Mouse (Mus musculus): ENCODE data around the gene Tmem229b. TPM values are rescaled to one million over a fixed set of nuclear protein-coding genes. Genes with fewer than 3 reads are reported as not detected.
A peak's percentile ranks its signal among the peaks of the same experiment; 100 is the strongest.
"Not testable (repeated sequence)": the region's sequence is repeated elsewhere in the genome, so short reads cannot be mapped to it uniquely, and the experiment has no call there.

The Tmem229b gene
- polyA plus RNA-seq, 1 experiment from 2014 or later: 6.5 TPM

DNA sequence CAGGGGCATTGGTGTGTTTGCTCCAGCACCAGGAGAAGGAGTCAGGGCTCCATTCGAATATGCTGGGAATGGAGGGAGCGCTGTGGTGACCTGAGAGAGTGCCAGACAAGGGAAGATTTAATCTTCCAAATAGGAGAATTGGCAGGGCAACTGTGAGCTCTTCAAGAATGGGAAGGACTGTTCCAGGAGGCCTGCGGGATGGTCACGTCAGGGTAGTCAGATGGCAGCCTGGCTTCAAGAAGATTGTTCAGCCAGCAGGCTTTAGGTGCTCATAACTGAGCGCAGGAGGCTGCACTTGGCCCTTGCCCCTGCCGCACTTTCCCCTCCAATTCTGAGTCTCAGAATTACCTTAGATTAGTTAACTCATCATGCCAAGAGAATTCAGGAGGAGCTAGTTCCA lies 64.5 kb downstream of the Tmem229b start:
- no peak overlapping the region for H3K4me2 ChIP-seq
- no peak overlapping the region for H3K27ac ChIP-seq
- no peaks in the 10 kb centered on the region for H3K4me1 ChIP-seq
- H3K27me3 ChIP-seq (replicated peaks): no peaks in the 10 kb centered on the region
- ATAC-seq (ENCODE audit: insufficient read depth, low FRiP score, low read depth): no peak
- H3K9ac ChIP-seq: no peak overlapping the region
- 86% methylated on average over 6 of the region's 6 CpGs for WGBS
- no peaks in the 10 kb centered on the region for H3K9me3 ChIP-seq
- no peaks in the 10 kb centered on the region for H3K36me3 ChIP-seq
- H3K4me3 ChIP-seq (replicated peaks): no peak overlapping the region

DNA sequence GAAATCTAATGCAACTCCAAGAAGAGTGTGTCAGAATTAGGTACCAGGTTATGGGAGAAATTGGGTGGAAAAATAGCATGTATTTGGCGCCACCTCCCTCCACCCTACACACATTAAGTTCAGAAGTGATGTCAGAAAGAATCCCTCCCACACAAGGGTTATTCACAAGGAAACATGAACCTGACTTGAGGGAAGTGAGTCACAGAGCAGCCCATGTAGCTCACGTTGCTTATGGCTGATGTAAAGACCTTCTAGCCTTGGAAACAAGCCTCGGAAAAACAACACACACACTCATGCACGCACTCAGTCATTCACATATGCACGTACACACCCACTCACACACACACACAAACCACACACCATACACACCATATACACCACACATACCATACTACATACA lies 67.3 kb downstream of the Tmem229b start:
- 76% methylated on average over 5 of the region's 5 CpGs for WGBS
- no peak overlapping the region for H3K9ac ChIP-seq
- H3K27me3 ChIP-seq (replicated peaks): no peaks in the 10 kb centered on the region
- H3K4me2 ChIP-seq: no peak overlapping the region
- no peak overlapping the region for H3K4me3 ChIP-seq (replicated peaks)
- no peaks in the 10 kb centered on the region for H3K36me3 ChIP-seq
- no peak for ATAC-seq (ENCODE audit: insufficient read depth, low FRiP score, low read depth)
- no peaks in the 10 kb centered on the region for H3K4me1 ChIP-seq
- H3K27ac ChIP-seq: no peak overlapping the region
- H3K9me3 ChIP-seq: no peaks in the 10 kb centered on the region

GRCm38 (mm10) chr12:78939393-78940037 lies 67.9 kb downstream of the Tmem229b start:
- Histone ChIP-seq H3K27ac (no peak overlapping the region), H3K27me3 (replicated peaks) (no peaks in the 10 kb centered on the region), H3K4me2 (no peak overlapping the region), H3K9ac (no peak overlapping the region), H3K9me3 (no peaks in the 10 kb centered on the region), H3K4me3 (replicated peaks) (no peak overlapping the region), H3K36me3 (no peaks in the 10 kb centered on the region), H3K4me1 (no peaks in the 10 kb centered on the region)
- 60% methylated on average over 7 of the region's 7 CpGs for WGBS
- ATAC-seq (ENCODE audit: insufficient read depth, low FRiP score, low read depth): no peak

- Histone ChIP-seq H3K4me1 (no peaks in the 10 kb centered on the region), H3K4me3 (replicated peaks) (no peak overlapping the region), H3K27ac (no peak overlapping the region), H3K9ac (no peak overlapping the region), H3K27me3 (replicated peaks) (no peaks in the 10 kb centered on the region), H3K9me3 (no peaks in the 10 kb centered on the region), H3K4me2 (no peak overlapping the region), H3K36me3 (no peaks in the 10 kb centered on the region)
- no peak for ATAC-seq (ENCODE audit: insufficient read depth, low FRiP score, low read depth)
- 28% methylated on average over 4 of the region's 4 CpGs for WGBS
Measured at GRCm38 (mm10) chr12:78936494-78936893, 70.9 kb downstream of the Tmem229b start.

DNA sequence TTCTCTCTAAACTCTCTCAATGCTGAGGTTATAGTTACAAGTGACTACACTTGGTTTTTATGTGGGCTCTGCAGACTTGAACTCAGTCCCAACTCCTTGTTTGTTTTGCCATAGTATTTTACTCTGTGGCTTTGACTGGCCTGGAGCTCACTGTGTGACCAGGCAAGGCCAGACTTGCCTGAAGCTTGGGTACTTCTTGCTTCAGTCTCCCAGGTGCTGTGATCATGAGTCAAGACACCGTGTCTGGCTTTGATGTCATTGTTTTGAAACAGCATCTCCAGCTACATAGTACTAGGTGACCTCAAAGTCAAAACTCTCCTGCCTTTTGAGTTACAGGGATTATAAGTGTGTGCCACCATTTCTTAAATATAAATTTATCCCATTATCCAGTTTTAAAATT lies 77.5 kb downstream of the Tmem229b start:
- ATAC-seq (ENCODE audit: insufficient read depth, low FRiP score, low read depth): no peak
- Histone ChIP-seq H3K4me1 (no peaks in the 10 kb centered on the region), H3K36me3 (no peaks in the 10 kb centered on the region), H3K4me2 (no peak overlapping the region), H3K27me3 (replicated peaks) (no peaks in the 10 kb centered on the region), H3K27ac (no peak overlapping the region), H3K9ac (no peak overlapping the region), H3K4me3 (replicated peaks) (no peak overlapping the region), H3K9me3 (no peaks in the 10 kb centered on the region)
- 71% methylated on average over 1 of the region's 1 CpGs for WGBS

- H3K36me3 ChIP-seq: no peaks in the 10 kb centered on the region
- H3K4me2 ChIP-seq: no peak overlapping the region
- no peak overlapping the region for H3K9ac ChIP-seq
- no peaks in the 10 kb centered on the region for H3K27me3 ChIP-seq (replicated peaks)
- H3K27ac ChIP-seq: no peak overlapping the region
- WGBS: 78% methylated on average over 5 of the region's 5 CpGs
- H3K4me1 ChIP-seq: no peaks in the 10 kb centered on the region
- H3K4me3 ChIP-seq (replicated peaks): no peak overlapping the region
- no peaks in the 10 kb centered on the region for H3K9me3 ChIP-seq
- no peak for ATAC-seq (ENCODE audit: insufficient read depth, low FRiP score, low read depth)
Measured at GRCm38 (mm10) chr12:78927287-78927686, 80.1 kb downstream of the Tmem229b start.

- no peak overlapping the region for H3K9ac ChIP-seq
- H3K9me3 ChIP-seq: no peaks in the 10 kb centered on the region
Measured at GRCm38 (mm10) chr12:78923539-78924189, 83.8 kb downstream of the Tmem229b start.

DNA sequence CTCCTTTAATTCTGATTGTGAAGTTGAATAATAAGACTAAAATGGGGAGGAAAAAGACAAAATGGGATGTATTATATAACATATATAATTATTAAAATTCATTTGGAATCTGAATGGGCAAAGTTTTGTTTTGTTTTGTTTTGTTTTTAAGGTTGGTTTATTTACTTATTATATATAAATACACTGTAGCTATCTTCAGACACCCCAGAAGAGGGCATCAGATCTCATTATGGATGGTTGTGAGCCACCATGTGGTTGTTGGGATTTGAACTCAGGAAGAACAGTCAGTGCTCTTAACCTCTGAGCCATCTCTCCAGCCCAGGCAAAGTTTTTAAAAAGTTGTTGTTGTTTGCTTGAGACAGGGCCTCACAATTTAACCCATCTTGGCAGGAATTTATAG lies 84.5 kb downstream of the Tmem229b start:
- H3K4me1 ChIP-seq; H3K36me3 ChIP-seq; H3K4me3 ChIP-seq (replicated peaks); H3K4me2 ChIP-seq; H3K9me3 ChIP-seq; H3K9ac ChIP-seq; H3K27me3 ChIP-seq (replicated peaks); H3K27ac ChIP-seq; ATAC-seq (ENCODE audit: insufficient read depth, low FRiP score, low read depth): not testable (repeated sequence)

More at GRCm38 (mm10) chr12:78923539-78924189, 83.8 kb downstream of the Tmem229b start:
- no peaks in the 10 kb centered on the region; the same call in 1 of the 2 replicates for H3K4me1 ChIP-seq
- H3K36me3 ChIP-seq: no peaks in the 10 kb centered on the region
- ATAC-seq (ENCODE audit: insufficient read depth, low FRiP score, low read depth): no peak
- no peak overlapping the region for H3K4me2 ChIP-seq
- no peaks in the 10 kb centered on the region for H3K27me3 ChIP-seq (replicated peaks)
- no peak overlapping the region for H3K4me3 ChIP-seq (replicated peaks)
- WGBS: 82% methylated on average over 7 of the region's 7 CpGs
- H3K27ac ChIP-seq: no peak overlapping the region

DNA sequence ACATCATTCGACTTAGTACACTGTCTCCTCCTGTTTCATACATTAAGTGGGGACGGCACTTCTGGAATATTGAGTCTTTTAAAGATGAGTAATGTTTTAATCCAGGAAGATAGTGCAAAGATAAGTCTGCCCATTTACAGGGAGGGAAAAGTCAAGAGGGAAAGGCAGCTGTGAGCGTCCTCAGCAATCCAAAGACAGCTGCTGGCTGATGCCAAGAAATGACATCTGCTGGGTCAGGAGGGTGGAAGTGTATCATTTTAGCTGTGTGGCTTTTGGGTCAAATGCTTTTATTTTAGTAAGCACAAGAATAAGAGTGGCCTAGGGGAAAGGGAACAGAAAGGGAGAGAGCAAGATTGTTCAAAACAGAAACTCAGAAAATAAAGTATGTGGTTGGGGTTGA lies 85.4 kb downstream of the Tmem229b start:
- no peaks in the 10 kb centered on the region; the same call in 1 of the 2 replicates for H3K4me1 ChIP-seq
- no peaks in the 10 kb centered on the region for H3K27me3 ChIP-seq (replicated peaks)
- no peak for ATAC-seq (ENCODE audit: insufficient read depth, low FRiP score, low read depth)
- no peaks in the 10 kb centered on the region for H3K9me3 ChIP-seq
- no peak overlapping the region for H3K9ac ChIP-seq
- 64% methylated on average over 3 of the region's 3 CpGs for WGBS
- H3K36me3 ChIP-seq: no peaks in the 10 kb centered on the region
- no peak overlapping the region for H3K27ac ChIP-seq
- H3K4me2 ChIP-seq: no peak overlapping the region
- H3K4me3 ChIP-seq (replicated peaks): no peak overlapping the region

- H3K4me2 ChIP-seq: no peak overlapping the region
- no peaks in the 10 kb centered on the region for H3K9me3 ChIP-seq
- ATAC-seq (ENCODE audit: insufficient read depth, low FRiP score, low read depth): no peak
- H3K4me3 ChIP-seq (replicated peaks): no peak overlapping the region
- no peak overlapping the region for H3K9ac ChIP-seq
- WGBS: 46% methylated on average over 4 of the region's 4 CpGs
- no peaks in the 10 kb centered on the region for H3K27me3 ChIP-seq (replicated peaks)
- no peak overlapping the region for H3K27ac ChIP-seq
- H3K4me1 ChIP-seq: no peaks in the 10 kb centered on the region; the same call in 1 of the 2 replicates
- no peaks in the 10 kb centered on the region for H3K36me3 ChIP-seq
Measured at GRCm38 (mm10) chr12:78921421-78921820, 86.0 kb downstream of the Tmem229b start.

- Histone ChIP-seq H3K4me3 (replicated peaks) (no peak overlapping the region), H3K27me3 (replicated peaks) (no peaks in the 10 kb centered on the region), H3K27ac (no peak overlapping the region), H3K9ac (no peak overlapping the region), H3K36me3 (no peaks in the 10 kb centered on the region), H3K4me1 (no peaks in the 10 kb centered on the region; the same call in 1 of the 2 replicates), H3K4me2 (peak overlapping the region; percentile 14), H3K9me3 (no peaks in the 10 kb centered on the region)
- 27% methylated on average over 16 of the region's 16 CpGs for WGBS
- peak; percentile 66 for ATAC-seq (ENCODE audit: insufficient read depth, low FRiP score, low read depth)
Measured at GRCm38 (mm10) chr12:78919079-78919712, 88.2 kb downstream of the Tmem229b start.

Measured in stomach, embryonic 15.5 days (tissue).